13 mouse cellular contexts compared by ENCODE assay signal in genomic region chr17:31836772-31837171, GRCm38 (mm10). TPM values are rescaled to one million over a fixed set of nuclear protein-coding genes. Genes with fewer than 3 reads are reported as not detected.
DNase-seq lines count a peak whose midpoint lies in the region; ATAC-seq lines count a peak whose summit lies in the region.
"Had no signal": no experiment of that assay in that cellular context is flagged by ENCODE, and none has a peak within 500 bp of the region (broad histone marks: within the 10 kb centered on the region; RNA-seq: fewer than 3 reads in every experiment).

No protein-coding gene starts in this region.

- peak overlapping the region; percentile 53 for H3K27ac ChIP-seq in embryonic facial prominence, embryonic 15.5 days (replicated peaks)
- H3K27ac ChIP-seq: hindbrain, postnatal 0 days; midbrain, embryonic 13.5 days had no signal

- no peaks in the 10 kb centered on the region for H3K36me3 ChIP-seq in embryonic facial prominence, embryonic 15.5 days
- H3K36me3 ChIP-seq: midbrain, embryonic 13.5 days had no signal

- H3K4me1 ChIP-seq in embryonic facial prominence, embryonic 15.5 days = peaks cover 57% of the 10 kb centered on the region

- no peaks in the 10 kb centered on the region for H3K27me3 ChIP-seq in embryonic facial prominence, embryonic 15.5 days
- H3K27me3 ChIP-seq: midbrain, embryonic 13.5 days had no signal

- no peak for ATAC-seq in embryonic facial prominence, embryonic 15.5 days (ENCODE audit: insufficient number of reproducible peaks, low FRiP score, low TSS enrichment, low read depth)
- ATAC-seq: hindbrain, postnatal 0 days; midbrain, embryonic 13.5 days had no signal

- no peak overlapping the region for H3K9ac ChIP-seq in embryonic facial prominence, embryonic 15.5 days
- H3K9ac ChIP-seq: midbrain, embryonic 13.5 days had no signal

- no peaks in the 10 kb centered on the region for H3K9me3 ChIP-seq in embryonic facial prominence, embryonic 15.5 days (replicated peaks)
- H3K9me3 ChIP-seq: midbrain, embryonic 13.5 days had no signal

- H3K4me2 ChIP-seq in embryonic facial prominence, embryonic 15.5 days (replicated peaks) = no peak overlapping the region
- H3K4me2 ChIP-seq: liver, embryonic 11.5 days; midbrain, embryonic 13.5 days had no signal

- WGBS in embryonic facial prominence, embryonic 15.5 days = 62% methylated on average over 7 of the region's 7 CpGs

- H3K4me3 ChIP-seq in embryonic facial prominence, embryonic 15.5 days (replicated peaks) = no peak overlapping the region
- H3K4me3 ChIP-seq: midbrain, embryonic 13.5 days had no signal

- peak; percentile 40 for DNase-seq in gastrocnemius, postnatal 14 days
- no peak for DNase-seq in gastrocnemius, postnatal 10 days
- DNase-seq in left cerebral cortex, postnatal 10 days (ENCODE audit: extremely low spot score in 1 of 2, low spot score in 2 of 2) = peak; percentile 47 to 49
- DNase-seq in left cerebral cortex, postnatal 4 days = no peak
- DNase-seq in right cerebral cortex, postnatal 10 days (ENCODE audit: low spot score in 2 of 2) = peak; percentile 61 to 74
- no peak for DNase-seq in thymus, postnatal 36 days
- DNase-seq in thymus, postnatal 0 days (ENCODE audit: low spot score) = no peak
- DNase-seq: kidney, postnatal 36 days; thymus, adult 2 months had no signal

- intact Hi-C loops in gastrocnemius, postnatal 14 days (cut with DNase I; ENCODE audit: low total_unique reads) = no loop called here
- intact Hi-C loops in left cerebral cortex, postnatal 10 days (cut with DNase I) = no loop called here
- intact Hi-C loops in left cerebral cortex, postnatal 4 days (cut with DNase I) = no loop called here

RNA-seq across cellular contexts. Expression of gene Sik1, which starts 18.8 kb away (rescaled TPM):
- 10 to 100 TPM; 18.1 to 18.6 TPM for total RNA-seq in gastrocnemius, postnatal 14 days (2021)
- total RNA-seq in gastrocnemius, postnatal 10 days (2021) = 10 to 100 TPM; 30.6 to 33.2 TPM
- total RNA-seq in left cerebral cortex, postnatal 10 days (2021) = 10 to 100 TPM; 22.2 to 22.8 TPM
- total RNA-seq in left cerebral cortex, postnatal 4 days (2021) = 10 to 100 TPM; 34.7 to 39.7 TPM
- polyA plus RNA-seq in embryonic facial prominence, embryonic 15.5 days (2015; fragmentation: Nextera tagmentation; extraction: Ambion mirVana) = 33.6 and 35.5 TPM in 2 replicates
- 12.4 and 14.2 TPM in 2 replicates for polyA plus RNA-seq in thymus, postnatal 0 days (2015; fragmentation: Nextera tagmentation; extraction: Ambion mirVana)

Comparison
In these comparisons a context has a peak if more than half of its experiments do, and no peak if none do; other contexts are left out.
1. DNase-seq: peak in gastrocnemius, postnatal 14 days (single experiment), left cerebral cortex, postnatal 10 days (2 of 2) and right cerebral cortex, postnatal 10 days (2 of 2); none in gastrocnemius, postnatal 10 days (single experiment), left cerebral cortex, postnatal 4 days (single experiment), thymus, postnatal 36 days (0 of 2) and thymus, postnatal 0 days (single experiment).